Mouse (Mus musculus) frontal cortex, postnatal 14 days (tissue): Measurements from ENCODE around the gene Fbxl18.
A peak's percentile ranks its signal among the peaks of the same experiment; 100 is the strongest.
"Not testable (repeated sequence)": the region's sequence is repeated elsewhere in the genome, so short reads cannot be mapped to it uniquely, and the experiment has no call there.

Experiments
- DNase-seq, 2 experiments: peaks; one replicate each; pipeline ENCODE4 v3.0.0; 2022; ENCODE audit warnings: low spot score in 2 of 2

Gene Fbxl18

DNA sequence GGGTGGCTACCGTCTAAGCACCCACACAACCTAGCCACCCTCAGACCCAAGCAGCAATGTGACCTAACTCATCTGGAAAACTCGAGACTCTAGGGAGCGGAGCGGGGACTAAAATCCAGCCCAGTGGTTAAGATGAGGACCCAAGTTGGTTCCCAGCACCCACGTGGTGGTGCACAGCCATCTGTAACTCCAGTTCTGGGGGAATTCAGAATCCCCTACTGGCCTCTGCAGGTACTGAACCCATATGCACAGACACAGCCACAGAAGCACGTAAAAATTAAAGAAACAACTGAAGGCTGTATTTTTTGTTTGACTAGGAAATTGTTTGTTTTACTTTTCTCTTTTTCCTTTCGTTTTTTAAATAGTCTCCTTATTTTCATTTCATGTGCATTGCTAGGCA is 21.5 kb downstream of the Fbxl18 start:
- no peak for DNase-seq

DNA sequence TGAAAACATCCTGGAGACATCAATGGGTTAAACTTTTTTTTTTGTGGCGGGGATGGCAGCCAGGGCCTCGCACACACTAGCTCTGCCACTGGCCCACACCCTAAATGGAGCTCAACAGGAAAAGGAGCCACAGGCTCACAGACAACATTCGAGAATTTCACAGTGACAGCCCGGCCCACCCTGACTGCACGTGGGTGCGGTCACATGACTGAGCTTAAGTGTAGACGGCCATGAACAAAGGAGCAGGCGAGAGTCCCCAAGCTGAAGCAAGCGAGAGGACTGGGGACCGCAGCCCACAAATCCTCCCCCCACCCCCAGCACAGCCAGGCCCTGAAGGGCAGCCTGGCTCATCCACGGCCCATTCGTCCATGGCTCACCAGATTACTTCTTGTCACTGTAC is 23.5 kb downstream of the Fbxl18 start:
- DNase-seq: no peak

DNA sequence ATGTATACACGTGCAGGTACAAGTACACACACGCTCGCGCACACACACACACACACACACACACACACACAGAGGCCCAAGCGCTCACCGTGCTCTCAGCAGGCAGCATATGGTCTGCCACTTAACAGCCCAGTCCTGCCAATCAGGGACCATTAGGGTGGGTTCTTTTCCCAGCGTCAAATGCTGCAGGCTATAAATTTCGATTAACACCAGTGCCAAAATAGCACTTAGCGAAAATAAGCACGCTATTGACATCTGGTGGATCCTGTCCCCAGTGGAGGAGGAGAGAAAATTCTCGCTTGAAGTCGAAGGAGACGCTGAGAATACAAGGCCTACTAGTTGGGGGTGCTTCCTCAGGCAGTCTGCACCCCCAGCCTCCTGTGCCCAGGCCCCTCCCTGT is 25.8 kb downstream of the Fbxl18 start:
- DNase-seq: no peak

DNA sequence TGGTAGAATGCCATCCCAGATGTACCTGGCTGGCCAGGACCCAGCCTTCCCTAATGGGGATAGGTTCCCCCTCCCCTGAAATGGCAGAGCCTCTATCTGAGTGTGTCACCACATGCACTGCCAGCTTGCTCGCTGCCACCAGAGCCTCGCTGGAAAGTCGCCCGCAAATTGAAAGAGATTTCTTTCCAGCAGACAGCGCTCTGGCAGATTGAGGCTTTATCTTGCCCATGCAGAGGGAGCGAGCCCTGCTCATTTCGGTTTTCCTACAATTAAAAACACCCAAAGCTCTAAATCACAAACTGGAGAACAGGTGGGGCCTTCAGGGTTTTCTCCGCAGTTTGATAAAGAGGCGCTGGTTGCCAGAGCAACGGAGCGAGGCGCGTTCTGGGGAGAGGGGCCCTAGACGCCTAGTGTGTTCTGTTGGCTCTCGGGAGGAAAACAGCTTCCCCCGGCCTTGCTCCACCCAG is 37.4 kb downstream of the Fbxl18 start:
- DNase-seq: peak; percentile 61 to 63

DNA sequence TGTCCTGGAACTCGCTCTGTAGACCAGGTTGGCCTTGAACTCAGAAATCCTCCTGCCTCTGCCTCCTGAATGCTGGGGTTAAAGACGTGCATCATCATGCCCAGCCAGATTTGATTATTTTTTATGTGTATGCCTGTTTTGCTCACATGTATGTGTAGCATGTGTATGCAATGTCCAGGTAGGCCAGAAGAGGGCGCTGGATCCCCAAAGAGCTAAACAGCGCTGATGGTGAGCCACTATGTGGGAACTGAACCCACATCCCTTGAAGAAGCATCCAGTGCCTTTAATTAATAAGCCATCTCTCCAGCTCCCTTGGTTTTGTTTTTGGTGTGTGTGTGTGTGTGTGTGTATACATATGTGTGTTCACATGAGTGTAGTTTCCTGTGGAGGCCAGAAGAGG is 38.8 kb downstream of the Fbxl18 start:
- no peak for DNase-seq

DNA sequence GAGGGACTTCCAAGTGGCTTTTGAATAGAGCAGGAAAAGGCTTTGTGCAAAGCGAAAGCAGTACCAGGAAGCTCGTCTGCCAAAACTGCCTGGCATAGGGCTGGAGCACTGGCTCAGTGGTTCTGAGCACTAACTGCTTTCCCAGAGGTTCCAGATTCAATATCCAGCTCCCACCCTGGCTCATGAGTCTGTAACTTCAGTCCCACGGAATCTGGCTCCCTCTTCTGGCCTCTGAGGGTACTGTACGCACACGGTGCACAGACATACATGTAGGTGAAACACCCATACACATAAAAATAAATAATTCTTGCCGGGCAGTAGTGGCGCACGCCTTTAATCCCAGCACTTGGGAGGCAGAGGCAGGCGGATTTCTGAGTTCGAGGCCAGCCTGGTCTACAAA is 40.3 kb downstream of the Fbxl18 start:
- peak; percentile 29 to 62 for DNase-seq

DNA sequence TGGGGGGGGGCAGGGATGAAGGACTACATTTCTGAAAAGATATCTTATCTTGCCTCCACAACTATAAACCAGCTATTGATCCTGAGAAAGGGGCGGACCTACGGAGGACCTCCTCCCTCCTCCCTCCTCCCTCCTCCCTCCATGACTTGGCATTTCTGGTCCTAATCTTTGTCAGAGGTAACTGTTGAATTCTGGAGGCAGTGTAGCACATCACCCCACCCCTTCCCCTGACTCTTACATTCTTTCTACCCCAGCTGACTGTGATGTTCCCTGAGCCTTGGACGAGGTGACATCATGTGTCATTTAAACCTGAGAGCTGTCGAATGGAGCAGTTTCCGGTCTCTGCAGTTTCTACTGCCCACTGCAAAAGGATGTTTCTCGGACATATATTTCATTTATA is 41.6 kb downstream of the Fbxl18 start:
- DNase-seq: no peak

DNA sequence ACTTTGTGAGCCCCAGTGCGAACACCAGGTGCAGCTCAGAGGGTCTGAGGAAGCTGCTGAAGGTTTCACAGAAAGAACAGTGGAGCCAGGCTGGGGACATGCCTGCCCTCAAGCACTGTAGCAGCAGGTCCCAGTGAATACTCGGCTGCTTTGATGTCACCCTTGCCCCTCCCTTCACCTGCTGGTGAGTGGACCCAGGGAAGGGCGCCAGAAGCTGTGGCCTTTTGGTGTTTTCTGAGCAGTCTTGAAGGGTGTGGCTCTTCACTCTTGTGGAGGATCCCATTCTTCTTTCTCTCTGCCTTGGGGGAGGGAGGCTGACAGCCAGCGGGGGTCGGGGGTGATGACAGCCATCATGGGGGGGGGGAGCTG is 43.6 kb downstream of the Fbxl18 start:
- no peak for DNase-seq

DNA sequence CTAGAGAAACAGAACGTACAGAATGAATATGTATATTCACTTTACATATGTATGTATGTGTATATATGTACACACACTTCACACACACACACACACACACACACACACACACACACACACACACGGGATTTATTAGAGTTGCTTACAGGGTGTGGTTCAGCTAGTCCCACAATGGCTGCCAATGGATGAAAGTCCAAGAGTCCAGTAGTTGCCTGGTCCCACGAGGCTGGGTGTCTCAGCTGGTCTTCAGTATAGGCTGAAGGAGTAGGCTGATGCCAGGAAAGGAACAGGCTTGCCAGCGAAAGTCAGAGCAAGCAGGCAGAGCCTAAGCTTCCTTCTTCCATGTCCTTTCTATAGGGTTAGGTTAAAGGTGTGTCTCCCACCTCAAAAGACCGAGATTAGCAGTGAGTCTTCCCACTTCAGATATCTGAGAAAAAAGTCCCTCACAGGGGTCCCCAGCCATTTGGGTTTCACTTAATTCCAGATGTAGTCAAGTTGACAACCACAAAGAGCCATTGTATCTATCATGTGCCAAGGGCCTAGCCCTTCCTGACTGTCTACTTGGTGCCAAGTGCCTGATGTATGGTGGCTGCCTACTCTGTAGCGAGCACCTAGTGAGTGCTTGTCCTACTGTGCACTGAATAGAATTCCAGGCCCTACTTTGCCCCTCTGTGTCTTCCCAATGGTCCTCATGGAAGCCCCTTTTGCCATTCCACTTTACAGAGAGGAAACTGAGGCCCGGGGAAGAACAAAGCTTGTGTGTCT is 44.1 kb downstream of the Fbxl18 start:
- no peak for DNase-seq

DNA sequence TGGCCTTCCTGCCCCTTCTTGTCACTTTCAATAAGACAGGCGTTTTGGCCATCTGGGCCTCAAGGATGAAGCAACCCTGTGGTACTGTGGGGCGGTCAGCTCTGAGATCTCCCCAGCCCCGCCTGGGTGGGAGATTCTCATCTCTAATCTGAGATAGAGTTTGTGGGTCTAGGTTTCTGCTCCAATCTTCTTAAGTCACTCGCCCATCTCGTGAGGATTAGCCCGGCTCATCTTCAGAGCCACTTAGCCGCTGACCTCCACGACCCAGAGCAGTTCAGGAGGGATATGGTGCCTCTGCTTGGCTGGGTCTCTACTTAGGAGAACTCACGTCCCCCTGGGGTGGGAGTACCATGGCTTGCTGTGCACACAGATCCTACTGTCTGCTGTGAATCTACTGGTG is 44.7 kb downstream of the Fbxl18 start:
- no peak for DNase-seq

DNA sequence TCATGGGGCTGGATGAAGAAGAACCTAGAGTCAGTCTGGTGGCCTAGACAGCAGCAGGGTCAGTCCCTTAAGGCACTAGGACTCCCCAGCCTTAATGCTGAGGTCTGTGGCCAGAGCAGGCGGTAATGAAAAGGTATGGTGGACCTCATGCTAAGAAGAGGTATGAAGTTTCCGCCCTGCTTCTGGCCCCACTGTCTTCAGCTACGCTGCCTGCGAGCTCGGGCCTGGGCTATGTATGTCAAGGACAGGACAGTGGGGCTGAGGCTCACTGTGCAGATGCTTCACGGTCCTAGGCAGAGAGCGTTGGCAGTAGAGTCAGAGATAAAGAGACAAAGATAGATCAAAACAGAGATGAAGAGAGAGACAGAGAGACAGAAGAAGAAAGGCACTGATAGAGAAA is 46.3 kb downstream of the Fbxl18 start:
- no peak for DNase-seq

DNA sequence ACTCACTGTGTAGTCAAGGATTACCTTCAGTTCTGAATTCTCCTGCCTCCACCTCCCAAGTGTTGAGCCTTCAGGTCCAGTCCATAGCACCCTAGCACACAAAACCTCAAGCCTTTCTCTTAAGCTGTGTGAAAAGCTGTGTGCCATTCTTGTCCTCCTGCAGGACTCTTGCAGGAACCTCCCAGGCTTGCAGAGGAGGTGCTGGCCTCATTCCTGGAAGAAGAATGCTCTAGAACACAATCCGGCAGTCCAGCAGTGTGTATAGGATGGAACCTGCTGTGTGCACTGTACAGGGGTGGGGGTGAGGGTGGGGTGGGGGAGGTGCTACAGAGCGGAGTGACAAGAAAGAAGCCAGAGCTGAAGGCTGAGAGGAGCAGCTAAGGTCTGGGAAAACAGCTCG is 47.1 kb downstream of the Fbxl18 start:
- no peak for DNase-seq

DNA sequence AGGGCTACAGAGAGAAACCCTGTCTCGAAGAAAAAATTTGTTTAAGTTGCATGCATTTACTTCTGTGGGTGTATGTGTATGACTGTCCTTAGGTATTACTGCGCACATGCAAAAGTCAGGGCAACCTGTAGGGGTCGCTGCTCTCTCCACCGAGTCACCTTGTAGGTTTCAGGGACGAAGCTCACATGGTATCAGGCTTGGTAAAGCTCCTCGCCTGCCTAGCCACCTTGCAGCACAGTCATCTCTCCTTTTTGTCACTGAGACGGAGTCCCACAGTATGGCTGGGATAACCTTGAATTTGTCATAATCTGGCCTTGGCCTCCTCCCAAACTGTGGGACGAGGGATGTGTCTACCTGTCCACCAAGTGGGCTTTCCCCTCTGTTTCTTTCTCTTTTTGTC is 50.8 kb downstream of the Fbxl18 start:
- DNase-seq: no peak

DNA sequence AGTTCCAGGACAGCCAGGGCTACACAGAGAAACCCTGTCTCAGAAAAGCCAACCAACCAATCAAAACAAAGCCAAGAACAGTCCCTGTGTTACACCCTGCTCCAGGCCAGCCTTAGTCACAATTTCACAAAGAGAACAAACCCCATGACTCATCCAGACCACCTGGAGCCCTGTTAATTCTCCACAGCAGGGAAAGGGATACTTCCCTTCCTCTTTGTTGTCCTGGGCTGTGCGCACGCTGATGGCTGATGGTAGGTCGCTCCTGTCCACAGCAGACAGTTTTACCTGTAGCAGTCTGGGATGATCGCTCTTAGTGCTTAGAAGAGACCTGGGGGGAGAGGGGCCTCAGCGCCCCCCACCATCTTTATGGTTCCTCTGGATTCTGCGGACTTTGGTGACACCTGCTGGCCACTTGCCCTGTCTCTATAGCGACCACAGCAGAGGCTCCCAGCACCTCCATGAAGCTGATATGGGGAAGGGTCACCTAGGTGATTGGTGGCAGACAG is 53.0 kb downstream of the Fbxl18 start:
- DNase-seq: no peak

DNA sequence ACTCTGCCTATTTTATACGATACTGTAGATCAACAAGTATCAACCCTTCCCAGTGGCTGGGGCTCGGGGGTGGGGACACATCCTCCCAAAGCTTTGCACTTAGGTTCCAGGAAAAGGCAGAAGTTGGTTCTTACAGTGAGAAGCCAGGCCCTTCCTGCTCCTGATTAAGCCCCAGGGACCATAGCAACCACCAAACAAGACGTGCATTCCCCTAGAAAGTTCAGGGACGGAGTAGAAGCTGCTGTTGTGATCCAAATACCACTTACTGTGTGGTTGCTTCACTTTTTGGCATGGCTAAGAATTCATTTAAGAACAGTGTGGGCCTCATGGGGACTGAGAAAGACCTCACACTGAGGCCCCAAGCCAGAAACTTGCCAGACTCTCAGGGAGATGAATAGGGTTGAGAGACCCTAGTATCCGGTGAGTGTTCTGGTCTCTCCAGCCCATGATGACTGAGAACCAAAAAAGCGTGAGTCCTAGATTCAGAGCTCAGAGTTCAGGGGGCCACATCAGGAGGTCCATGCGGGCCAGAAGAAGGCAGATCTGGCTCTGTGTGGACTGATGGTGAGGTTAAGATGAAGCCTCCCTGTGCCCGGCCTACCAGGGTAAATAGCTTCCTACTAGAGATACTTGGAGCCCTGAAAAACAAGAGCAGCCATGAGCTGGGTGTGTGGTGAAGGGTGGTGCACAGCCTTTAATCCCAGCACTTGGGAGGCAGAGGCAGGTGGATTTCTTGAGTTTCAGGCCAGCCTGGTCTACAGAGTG is 53.7 kb downstream of the Fbxl18 start:
- DNase-seq: no peak

DNA sequence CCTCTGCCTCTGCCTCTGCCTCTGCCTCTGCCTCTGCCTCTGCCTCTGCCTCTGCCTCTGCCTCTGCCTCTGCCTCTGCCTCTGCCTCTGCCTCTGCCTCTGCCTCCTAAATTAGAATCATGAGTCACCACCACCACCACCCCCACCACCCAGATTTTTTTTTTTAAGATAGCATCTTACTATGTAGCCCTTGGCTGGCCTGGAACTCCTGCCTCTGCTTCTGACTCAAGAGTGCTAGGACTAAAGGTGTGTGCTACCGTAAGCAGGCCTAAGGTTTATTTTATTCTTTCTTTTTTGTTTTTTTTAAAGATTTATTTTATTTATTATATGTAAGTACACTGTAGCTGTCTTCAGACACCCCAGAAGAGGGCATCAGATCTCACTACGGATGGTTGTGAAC is 57.8 kb downstream of the Fbxl18 start:
- not testable (repeated sequence) for DNase-seq

DNA sequence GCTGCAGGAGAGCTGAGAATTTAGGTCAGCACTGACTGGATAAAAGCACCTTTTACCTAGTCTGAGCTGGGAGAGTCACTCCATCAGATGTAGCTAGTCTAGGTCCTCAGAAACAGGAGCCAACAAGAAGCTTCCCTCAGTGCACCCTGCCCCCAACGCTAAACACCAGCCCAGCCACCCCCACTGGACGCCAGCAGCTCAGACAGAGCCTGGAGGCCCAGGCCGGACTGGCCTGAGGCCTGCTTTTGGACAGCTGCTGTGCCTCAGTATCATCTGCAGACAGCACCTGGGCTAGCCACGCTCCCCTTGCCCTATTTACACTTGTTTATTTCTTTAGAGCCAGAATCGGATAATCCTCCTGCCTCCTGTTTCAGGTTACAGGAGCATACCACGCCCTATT is 58.3 kb downstream of the Fbxl18 start:
- no peak for DNase-seq

DNA sequence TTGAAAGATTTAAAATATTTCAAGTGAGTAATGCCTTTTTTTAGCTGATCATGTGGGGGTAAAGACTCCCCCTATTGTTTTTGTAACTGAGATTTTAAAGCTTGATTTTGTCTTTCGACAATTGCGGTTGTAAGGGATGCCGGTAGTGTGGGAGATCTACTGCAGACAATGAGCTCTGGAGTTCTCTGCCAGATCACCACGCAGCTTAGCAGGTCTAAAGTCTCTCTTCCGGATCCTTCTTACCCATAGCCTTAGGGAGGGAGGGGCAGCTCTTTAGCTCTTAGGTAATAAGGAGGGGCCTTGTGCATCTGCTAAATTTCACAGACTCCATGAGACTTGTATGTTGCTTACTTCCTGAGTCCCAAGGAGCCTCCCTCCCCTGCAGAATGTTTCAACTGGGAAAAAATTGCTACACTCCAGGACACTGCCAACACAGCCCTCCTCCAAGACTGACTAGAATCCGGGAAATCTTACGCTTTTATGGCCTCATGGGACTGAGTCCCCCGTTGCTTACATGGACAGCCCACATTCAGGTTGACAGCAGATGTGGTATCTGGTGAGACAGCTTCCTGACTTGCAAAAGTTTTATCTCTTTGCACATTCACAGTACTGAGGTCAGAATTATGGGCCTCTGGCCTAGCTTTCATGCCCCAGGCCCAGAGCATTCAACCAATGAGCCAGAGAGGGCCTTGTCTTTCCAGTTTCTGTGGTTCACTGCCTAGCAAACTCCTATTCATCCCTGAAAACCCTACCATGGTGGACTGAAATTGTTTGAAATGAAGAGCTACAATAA is 61.4 kb downstream of the Fbxl18 start:
- DNase-seq: no peak

DNA sequence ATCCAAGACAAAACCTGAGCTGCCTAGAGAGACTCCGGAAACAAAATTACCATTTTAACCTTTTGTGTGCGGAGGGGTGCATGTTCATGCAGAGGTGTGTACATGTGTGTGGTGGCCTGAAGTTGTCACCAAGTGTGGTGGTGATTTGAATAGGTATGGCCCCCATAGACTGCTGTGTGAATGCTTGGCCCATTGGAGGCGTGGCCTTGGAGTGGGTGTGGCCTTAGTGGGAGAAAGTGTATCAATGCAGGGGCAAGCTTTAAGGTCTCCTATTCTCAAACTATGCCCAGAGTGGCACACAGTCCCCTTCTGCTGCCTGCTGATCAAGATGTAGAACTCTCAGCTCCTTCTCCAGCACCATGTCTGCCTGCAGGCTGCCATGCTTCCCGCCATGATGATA is 69.1 kb downstream of the Fbxl18 start:
- no peak for DNase-seq

DNA sequence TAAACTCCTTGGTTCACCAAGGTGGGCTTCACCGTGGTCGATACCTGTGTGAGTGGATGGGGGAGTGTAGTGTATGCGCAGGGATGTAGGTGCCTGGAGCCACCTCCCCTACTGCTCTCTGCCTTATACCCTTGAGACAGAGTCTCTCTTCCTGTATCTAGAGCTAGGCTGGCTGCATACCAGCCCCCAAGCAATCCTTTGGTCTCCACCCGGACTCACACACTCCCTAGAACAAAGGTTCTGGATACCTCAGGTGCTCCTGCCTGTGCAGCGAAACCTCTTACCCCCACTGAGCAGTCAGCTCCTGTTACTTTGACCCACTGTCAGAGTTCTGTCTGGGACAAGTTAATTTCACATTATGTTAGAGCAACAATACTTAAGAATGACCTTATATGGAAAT is 69.6 kb downstream of the Fbxl18 start:
- DNase-seq: no peak

DNA sequence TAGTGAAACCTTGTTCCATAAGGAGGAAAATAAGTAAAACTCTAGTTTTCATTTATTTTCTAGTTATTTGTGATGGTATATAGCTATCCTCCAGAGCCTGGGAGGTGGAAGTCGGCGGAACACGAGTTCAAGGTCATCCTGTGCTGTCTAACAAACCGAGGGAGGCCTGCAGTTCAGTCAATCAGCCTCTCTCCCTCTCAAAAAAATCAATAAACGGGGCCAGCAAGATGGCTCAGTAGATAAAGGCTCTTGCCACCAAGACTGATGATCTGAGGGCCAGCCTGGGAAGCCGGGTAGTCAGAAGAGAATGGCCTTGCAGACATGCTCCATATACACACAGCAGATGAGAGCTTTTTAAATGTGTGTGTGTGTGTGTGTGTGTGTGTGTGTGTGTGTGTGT is 71.1 kb downstream of the Fbxl18 start:
- DNase-seq: no peak
